Mouse (Mus musculus) thymus, adult 2 months (tissue): ENCODE measurements around the gene Abcb9. TPM values are rescaled to one million over a fixed set of nuclear protein-coding genes. Genes with fewer than 3 reads are reported as not detected.

Experiments used
- DNase-seq: peaks from one replicate; pipeline ENCODE4 v3.0.0; 2021
- H3K27ac ChIP-seq: fragments of 200-500 bp; 2 replicates; pipeline ENCODE4 v1.5.1; 2012; ENCODE audit warnings: low read length, control low read depth; ENCODE audit not compliant: control insufficient read depth, insufficient read depth
- H3K27me3 ChIP-seq: fragments of 200-500 bp; 2 replicates; pipeline ENCODE4 v1.6.1; 2012; ENCODE audit warnings: mild to moderate bottlenecking, low read length, moderate library complexity, mixed read lengths; ENCODE audit not compliant: control insufficient read depth, insufficient read depth
- H3K36me3 ChIP-seq: fragments of 200-500 bp; 2 replicates; pipeline ENCODE4 v1.6.1; 2012; ENCODE audit warnings: mild to moderate bottlenecking, low read length, moderate library complexity; ENCODE audit not compliant: control insufficient read depth, insufficient read depth
- H3K4me1 ChIP-seq: fragments of 200-500 bp; replicated peaks from 2 replicates; pipeline ENCODE4 v1.6.1; 2012; ENCODE audit warnings: low read length; ENCODE audit not compliant: control insufficient read depth, insufficient read depth
- H3K4me3 ChIP-seq: fragments of 200-500 bp; 2 replicates; pipeline ENCODE4 v1.5.1; 2012; ENCODE audit warnings: mild to moderate bottlenecking, low read length, control low read depth, moderate library complexity; ENCODE audit not compliant: control insufficient read depth, insufficient read depth
- CTCF ChIP-seq: fragments of 200-500 bp; IDR thresholded peaks from 2 replicates; pipeline ENCODE4 v1.5.1; 2012; ENCODE audit warnings: mild to moderate bottlenecking, control low read depth, low read length, moderate library complexity, borderline replicate concordance; ENCODE audit not compliant: control insufficient read depth, poor library complexity, insufficient read depth; ENCODE audit errors: extremely low read depth
- POLR2A ChIP-seq: fragments of 200-500 bp; IDR thresholded peaks from 2 replicates; pipeline ENCODE4 v1.6.1; 2012; ENCODE audit warnings: mild to moderate bottlenecking, low read length, control low read depth, moderate library complexity; ENCODE audit not compliant: control insufficient read depth, poor library complexity, insufficient read depth; ENCODE audit errors: extremely low read depth
- WGBS: fragments of 180-500 bp; shearing (Covaris S2); methylation state at CpG from one replicate; pipeline ENCODE4 v1.1.7; 2018; 5-methylcytosine and 5-hydroxymethylcytosine counted together
- polyA plus RNA-seq: library from polyadenylated mRNA; depleted of rRNA; stranded (reverse); fragments of >200 nt; gene quantifications from 2 replicates; pipeline ENCODE4 v1.2.3, GENCODE M21; 2012; rRNA removed

Gene Abcb9
- polyA plus RNA-seq, 1 experiment, result 48.2 TPM

- TF ChIP-seq POLR2A (no peak), CTCF (no peak)
- Histone ChIP-seq H3K4me1 (peaks cover 29% of the 10 kb centered on the region), H3K36me3 (peaks cover 26% of the 10 kb centered on the region), H3K4me3 (no peak overlapping the region), H3K27ac (no peak overlapping the region), H3K27me3 (no peaks in the 10 kb centered on the region)
- no peak for DNase-seq
- 44% methylated on average over 8 of the region's 8 CpGs for WGBS
Observed at GRCm38 (mm10) chr5:124011927-124012326, 83.7 kb downstream of the Abcb9 start.

Other genes with a start within 250 kb of the Abcb9 start
- gene Hcar2, start 230.3 kb downstream of the Abcb9 start, polyA plus RNA-seq, result 2.7 and 3.0 TPM in 2 replicates
- gene Hcar1, start 215.8 kb downstream of the Abcb9 start, polyA plus RNA-seq, result 3.1 and 4.7 TPM in 2 replicates
- gene Denr, start 188.6 kb downstream of the Abcb9 start, polyA plus RNA-seq, result 9.7 and 11.8 TPM in 2 replicates
- 0.42 and 0.62 TPM in 2 replicates for gene Gm43518, start 168.4 kb downstream of the Abcb9 start, polyA plus RNA-seq
- gene Ccdc62, start 165.1 kb downstream of the Abcb9 start, polyA plus RNA-seq, result 2.3 and 3.8 TPM in 2 replicates
- gene Hip1r, start 122.2 kb downstream of the Abcb9 start, polyA plus RNA-seq, result 12.5 and 13.8 TPM in 2 replicates
- 111 and 119 TPM in 2 replicates for gene Vps37b, start 63.5 kb downstream of the Abcb9 start, polyA plus RNA-seq
- gene Ogfod2, start 16.5 kb upstream of the Abcb9 start, polyA plus RNA-seq, result 87.7 and 88.9 TPM in 2 replicates
- gene Arl6ip4, start 20.3 kb upstream of the Abcb9 start, polyA plus RNA-seq, result 50.8 and 53.5 TPM in 2 replicates
- 279 and 356 TPM in 2 replicates for gene Pitpnm2, start 154.0 kb upstream of the Abcb9 start, polyA plus RNA-seq
- 16.2 and 19.6 TPM in 2 replicates for gene Mphosph9, start 232.2 kb upstream of the Abcb9 start, polyA plus RNA-seq
- 5.7 and 6.4 TPM in 2 replicates for gene 2810006K23Rik, start 232.3 kb upstream of the Abcb9 start, polyA plus RNA-seq